Mouse (Mus musculus) brain, embryonic 14.5 days (tissue): ENCODE measurements around the gene Egfem1.

ENCODE experiments used
- CTCF ChIP-seq: fragments of 200-500 bp; IDR thresholded peaks from 2 replicates; pipeline ENCODE4 v1.5.1; 2012; ENCODE audit warnings: inconsistent platforms, mild to moderate bottlenecking, moderate library complexity, borderline replicate concordance; ENCODE audit not compliant: insufficient read depth, insufficient read length; ENCODE audit errors: extremely low read depth
- POLR2A ChIP-seq: fragments of 200-500 bp; IDR thresholded peaks from 2 replicates; pipeline ENCODE4 v1.6.1; 2012; ENCODE audit warnings: mild to moderate bottlenecking, inconsistent platforms, borderline replicate concordance; ENCODE audit not compliant: poor library complexity, insufficient read depth, insufficient read length, severe bottlenecking; ENCODE audit errors: extremely low read depth

- TF ChIP-seq CTCF = no peak
- no peak for TF ChIP-seq POLR2A
These were observed 458.1 kb downstream of the Egfem1 start for GRCm38 (mm10) chr3:29539902-29540301.
